Mouse (Mus musculus): Measurements from ENCODE around the gene Gm17018. TPM values are rescaled to one million over a fixed set of nuclear protein-coding genes. Genes with fewer than 3 reads are reported as not detected.

The Gm17018 gene
- total RNA-seq, 2 experiments from 2014 or later = 17.2 to 22.8 TPM

- DNase-seq = no peak
Measured at GRCm38 (mm10) chr19:45589761-45590160, 29.3 kb downstream of the Gm17018 start.

DNA sequence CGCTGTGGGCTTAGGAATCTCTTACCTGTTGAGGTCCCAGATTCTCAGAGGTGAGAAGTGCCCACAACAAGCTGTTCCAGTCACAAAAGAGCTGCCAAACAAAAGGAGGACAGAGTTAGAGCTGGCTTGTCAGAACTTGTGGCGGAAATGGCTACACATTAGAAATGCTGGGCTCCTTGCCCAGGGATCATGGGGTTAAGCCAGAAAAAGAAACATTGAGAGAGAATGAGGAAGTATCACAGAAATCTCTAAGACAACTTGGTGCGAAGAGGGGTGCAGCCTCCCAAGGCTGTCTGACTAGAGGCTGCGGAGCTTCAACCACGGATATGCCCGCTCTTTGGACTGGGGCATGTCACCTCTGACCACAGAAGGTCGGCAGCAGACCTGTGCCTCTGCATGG lies 31.3 kb downstream of the Gm17018 start:
- DNase-seq = peak; percentile 69

GRCm38 (mm10) chr19:45592916-45593315 lies 32.5 kb downstream of the Gm17018 start:
- DNase-seq = no peak

DNA sequence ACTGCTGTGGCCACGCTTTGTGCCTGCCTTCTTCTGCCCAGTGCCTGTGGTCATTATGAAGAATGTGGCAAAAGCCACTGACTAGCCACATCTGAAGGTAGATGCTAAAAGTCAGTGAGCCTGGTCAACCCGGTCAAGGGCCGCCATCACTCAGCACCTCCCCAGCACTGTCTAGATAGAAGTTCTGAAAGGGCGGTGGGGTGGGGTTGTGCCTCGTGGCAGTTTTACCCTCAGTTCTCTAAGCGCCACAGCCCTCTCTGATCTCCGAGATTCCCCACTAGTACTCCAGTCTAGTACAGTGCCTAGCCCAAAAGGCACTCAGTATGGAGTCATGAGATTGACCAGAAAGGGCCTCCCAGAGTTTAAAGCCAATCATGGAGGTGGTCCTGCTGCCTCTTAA lies 33.7 kb downstream of the Gm17018 start:
- DNase-seq = no peak

GRCm38 (mm10) chr19:45595481-45595880 lies 35.1 kb downstream of the Gm17018 start:
- no peak for DNase-seq

- no peak for DNase-seq
Measured at GRCm38 (mm10) chr19:45596019-45596418, 35.6 kb downstream of the Gm17018 start.

- no peak for DNase-seq
Measured at GRCm38 (mm10) chr19:45596434-45596833, 36.0 kb downstream of the Gm17018 start.

DNA sequence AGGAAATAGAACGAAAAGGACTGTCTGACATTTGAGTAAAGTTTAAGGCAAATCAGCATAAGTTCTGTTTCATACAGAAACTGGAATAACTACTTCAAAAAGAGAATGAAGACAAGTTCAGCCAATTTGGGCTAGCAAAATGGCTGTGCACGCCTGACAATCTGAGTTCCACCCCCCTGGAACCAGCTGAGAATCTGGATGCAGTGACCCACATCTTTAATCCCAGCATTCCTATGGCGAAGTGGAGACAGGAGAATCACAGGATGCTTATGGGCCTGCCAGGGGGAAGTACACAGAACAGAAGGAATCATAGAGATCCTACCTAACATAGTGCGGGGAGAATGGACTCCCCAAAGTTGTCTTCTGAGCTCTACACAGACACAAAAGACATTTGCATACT lies 36.7 kb downstream of the Gm17018 start:
- no peak for DNase-seq

DNA sequence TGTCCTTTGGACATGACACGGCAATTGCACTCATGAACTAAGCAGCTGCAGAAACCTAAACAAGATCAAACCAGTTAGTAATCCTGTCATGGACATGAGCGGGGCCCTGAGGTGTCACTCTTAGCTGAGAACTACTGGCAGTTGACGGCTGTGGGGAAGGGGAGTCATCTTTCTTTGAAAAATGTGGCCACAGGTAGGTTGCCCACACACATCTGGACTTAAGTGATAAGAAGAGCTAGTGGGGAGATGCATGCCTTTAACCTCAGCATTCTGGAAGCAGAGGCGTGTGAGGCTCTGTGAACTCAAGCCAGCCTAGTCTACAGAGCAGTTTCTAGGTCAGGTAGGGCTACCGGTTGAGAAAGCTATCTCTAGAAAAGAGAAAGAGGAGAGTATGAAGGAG lies 42.2 kb downstream of the Gm17018 start:
- no peak for DNase-seq

- DNase-seq = no peak
Measured at GRCm38 (mm10) chr19:45606701-45607100, 46.3 kb downstream of the Gm17018 start.

DNA sequence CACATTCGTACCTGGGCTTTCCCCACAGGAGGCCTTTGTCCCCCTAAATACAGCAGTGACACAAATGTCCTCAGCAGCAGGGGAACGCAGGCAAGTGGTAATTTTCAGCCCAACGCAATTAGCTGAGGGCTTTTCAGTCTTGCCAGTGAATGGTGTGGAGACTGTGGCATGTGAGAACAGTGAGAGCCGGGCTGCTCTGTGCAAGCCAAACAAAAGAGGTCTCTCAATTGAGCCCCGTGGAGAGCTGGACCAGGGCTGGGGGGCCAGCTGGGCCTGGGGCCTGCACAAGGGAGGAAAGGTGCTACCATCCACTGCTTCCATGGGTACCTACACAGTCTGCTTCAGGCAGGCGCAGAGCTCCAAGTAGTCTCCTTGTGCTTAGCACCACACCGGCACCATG lies 47.1 kb downstream of the Gm17018 start:
- no peak for DNase-seq

DNA sequence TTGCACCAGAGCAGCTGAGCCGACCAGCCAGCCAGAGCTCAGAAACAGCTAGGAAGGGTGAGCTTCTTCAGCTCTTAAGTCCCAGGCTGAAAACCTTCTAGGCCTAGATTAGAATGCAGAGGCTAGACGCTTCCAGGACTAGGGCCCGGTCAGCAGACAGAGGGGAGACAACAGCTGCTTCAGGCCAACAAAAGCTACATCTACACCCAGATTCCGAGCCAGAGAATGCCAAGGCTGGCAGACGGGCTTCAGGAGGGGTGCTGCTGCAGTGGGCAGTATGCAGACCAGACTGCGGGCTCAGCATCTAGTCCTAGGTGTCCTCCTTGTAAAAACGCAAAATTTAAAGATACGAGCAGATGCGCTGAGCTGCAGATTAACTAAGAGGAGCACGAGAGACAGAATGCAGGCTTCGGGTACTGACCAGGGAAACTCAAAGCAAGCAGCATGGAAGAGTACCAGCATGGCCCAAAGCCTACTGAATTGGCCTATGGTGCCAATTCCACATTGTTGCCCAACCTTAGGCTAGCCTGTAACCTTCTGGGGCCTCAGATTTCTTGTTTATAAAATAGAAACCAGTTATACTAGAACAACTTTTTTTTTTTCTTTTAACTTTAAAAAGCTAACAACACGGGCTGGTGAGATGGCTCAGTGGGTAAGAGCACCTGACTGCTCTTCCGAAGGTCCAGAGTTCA lies 48.4 kb downstream of the Gm17018 start:
- no peak for DNase-seq

- no peak for DNase-seq
Measured at GRCm38 (mm10) chr19:45610823-45611222, 50.4 kb downstream of the Gm17018 start.

GRCm38 (mm10) chr19:45614375-45614774 lies 54.0 kb downstream of the Gm17018 start:
- peak; percentile 42 for DNase-seq

GRCm38 (mm10) chr19:45614928-45615327 lies 54.5 kb downstream of the Gm17018 start:
- no peak for DNase-seq

DNA sequence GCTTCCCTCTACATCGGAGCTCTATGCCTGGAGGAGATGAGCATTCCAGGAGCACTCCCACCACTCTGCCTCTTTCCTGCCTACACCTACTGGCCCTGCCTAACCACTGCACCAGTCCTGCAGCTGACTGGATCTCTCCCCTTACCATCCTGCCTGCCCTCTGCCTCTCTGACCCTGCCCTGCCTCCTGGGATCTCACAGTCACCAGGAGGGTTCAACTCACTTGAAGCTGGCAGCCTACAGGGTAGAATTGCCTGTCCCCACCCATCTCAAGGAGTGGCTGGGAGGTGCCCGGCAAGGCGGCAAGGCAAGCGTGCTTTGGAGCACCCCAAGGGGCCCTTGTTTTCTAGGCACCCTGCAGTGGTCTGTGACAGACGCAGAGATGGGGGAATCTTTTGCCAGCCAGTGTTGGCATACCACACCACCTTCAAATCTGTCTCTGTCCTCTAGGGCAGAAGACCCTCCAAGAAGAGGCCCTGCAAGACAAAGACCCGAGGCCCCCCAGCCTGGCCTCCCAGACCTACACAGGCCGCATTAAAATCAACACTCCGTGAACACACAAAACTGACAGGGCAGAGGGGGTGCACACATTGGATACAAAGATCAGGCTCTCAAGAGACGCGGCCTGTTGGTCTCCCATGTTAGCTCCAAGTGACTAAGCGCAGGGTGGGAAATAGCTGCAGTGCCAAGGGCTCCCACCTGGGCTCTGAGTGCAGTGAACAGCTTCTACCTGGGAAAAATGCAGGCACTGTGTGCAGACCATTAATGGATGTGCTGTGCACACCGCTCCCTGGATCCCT lies 55.2 kb downstream of the Gm17018 start:
- DNase-seq = no peak

DNA sequence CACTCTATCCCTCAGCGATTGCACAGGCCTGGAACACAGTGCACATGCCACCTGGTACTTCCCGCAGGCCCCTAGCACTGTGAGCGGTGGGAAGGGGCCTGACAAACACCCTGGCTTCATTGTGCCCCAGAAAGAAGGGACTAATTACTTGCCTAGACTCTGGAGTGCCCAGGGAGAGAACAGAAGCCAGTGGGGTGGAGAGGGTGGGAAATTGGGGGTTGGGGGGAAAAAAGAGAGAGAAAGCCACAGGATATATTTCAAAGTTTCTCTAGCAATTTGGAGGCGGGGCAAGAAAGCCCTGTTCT lies 55.8 kb downstream of the Gm17018 start:
- no peak for DNase-seq

- no peak for DNase-seq
Measured at GRCm38 (mm10) chr19:45616735-45617134, 56.3 kb downstream of the Gm17018 start.

DNA sequence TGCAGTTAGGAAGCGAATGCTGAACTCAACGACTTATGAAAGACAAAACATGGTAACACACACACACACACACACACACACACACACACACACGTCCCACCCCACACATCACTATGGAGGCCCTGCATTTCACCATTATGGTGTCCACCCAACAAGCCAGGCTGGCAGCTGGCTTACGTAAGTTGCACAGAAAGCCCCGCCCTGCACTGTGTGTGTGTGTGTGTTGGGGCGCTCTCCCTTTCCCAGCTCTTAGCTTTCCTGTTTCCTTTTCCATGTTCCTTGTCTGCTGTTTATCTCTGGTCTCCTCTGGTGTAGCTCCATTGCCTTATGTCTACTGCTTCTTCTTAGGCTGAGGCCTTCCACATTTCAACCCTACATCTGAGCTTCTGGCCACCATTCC lies 57.8 kb downstream of the Gm17018 start:
- no peak for DNase-seq

- DNase-seq = no peak
Measured at GRCm38 (mm10) chr19:45619744-45620501, 59.5 kb downstream of the Gm17018 start.

DNA sequence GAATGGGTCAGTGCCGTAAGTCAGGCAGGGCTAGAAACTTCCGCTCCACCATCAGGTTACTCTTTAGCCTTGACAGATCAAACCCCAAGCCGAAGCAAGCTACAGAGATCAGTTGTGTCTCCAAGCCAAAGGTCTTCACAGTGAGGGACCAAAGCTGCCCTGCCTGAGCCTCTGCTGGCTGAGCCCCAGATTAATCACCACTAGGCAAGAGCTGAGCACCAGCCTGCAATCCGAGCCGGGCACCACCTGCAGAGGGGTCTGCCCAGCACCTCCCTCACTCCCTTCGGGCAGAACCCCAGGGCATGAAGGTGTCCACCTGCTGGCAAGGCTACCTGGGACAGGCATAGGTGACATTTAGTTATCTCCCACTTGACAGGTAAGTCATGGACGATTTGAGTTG lies 60.6 kb downstream of the Gm17018 start:
- no peak for DNase-seq

DNA sequence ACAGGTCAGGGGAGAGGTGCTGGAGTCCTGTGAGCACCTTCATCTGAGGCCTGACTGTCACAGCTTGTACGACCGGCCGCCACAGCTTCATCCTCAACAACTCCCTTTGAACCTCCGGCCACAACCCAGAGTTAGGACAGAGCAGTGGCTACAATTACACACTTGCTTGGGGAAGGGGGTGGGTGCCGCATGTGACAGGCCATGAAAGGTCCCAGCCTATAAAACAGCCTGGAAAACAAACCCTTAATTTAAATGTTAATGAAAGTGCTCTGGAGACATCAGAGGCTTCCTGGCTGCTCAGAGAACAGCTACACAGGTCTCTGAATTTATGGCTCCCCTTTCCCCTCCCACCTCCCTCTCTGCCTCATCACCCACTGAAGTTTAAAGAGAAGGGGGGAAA lies 61.7 kb downstream of the Gm17018 start:
- DNase-seq = no peak

DNA sequence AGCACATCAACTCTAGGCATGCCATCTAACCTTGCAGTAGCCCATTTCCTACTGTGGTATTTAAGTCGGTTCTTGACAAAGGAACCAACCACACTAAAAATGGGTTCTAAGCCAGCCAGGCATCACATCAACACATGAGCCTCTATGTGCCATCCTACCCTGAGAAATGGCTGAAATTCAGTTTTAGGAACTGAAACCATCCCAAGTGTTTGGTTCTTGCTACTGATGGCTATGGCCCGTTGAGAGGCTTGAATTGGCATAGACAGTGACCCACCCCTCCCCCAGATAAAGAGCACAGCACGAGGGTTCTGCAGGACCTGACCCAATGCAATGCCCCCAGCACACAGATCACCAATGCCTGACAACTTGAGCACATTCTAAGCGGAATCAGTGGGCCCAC lies 63.3 kb downstream of the Gm17018 start:
- DNase-seq = no peak

GRCm38 (mm10) chr19:45627036-45627435 lies 66.6 kb downstream of the Gm17018 start:
- no peak for DNase-seq

Measured in heart, postnatal 4 days (tissue).